Mouse (Mus musculus) adrenal gland, adult 2 months (tissue): Measurements from ENCODE around the gene Tssk1. TPM values are rescaled to one million over a fixed set of nuclear protein-coding genes. Genes with fewer than 3 reads are reported as not detected.
A peak's percentile ranks its signal among the peaks of the same experiment; 100 is the strongest.

Source experiments
- DNase-seq: peaks from one replicate; pipeline ENCODE4 v3.0.0; 2021
- polyA plus RNA-seq: library from polyadenylated mRNA; depleted of rRNA; stranded (reverse); fragments of >200 nt; gene quantifications from 2 replicates; pipeline ENCODE4 v1.2.3, GENCODE M21; 2012
- total RNA-seq, 2 experiments: library from RNA; stranded (reverse); gene quantifications; 2 replicates each; pipeline ENCODE4 v1.2.3; 2021

The Tssk1 gene
- total and polyA plus RNA-seq, 3 experiments, result 0.03 TPM; not detected in 2

DNA sequence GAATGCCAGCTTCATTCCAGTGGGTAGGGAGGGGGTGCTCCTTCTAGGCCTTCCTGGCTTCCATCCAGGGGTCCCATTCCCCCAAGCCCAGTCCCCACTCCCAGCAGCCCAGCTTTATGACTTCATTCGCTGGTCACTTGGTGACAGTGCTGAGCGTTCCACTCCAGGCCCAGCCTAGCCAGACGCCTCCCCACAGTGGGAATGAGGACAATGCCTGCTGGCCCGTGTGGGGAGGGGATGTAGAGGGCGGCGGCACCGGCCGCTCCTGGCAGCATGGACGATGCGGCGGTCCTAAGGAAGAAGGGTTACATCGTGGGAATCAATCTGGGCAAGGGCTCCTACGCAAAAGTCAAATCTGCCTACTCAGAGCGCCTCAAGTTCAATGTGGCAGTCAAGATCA is 4.4 kb downstream of the Tssk1 start, which contains the start of the genes Dgcr2 and Tssk2:
Gene Dgcr2, minus strand, starts transcription at position 101 of the 400 bp plus-strand sequence.
Gene Tssk2, plus strand, starts transcription at position 176 of the 400 bp plus-strand sequence.
- no peak for DNase-seq

DNA sequence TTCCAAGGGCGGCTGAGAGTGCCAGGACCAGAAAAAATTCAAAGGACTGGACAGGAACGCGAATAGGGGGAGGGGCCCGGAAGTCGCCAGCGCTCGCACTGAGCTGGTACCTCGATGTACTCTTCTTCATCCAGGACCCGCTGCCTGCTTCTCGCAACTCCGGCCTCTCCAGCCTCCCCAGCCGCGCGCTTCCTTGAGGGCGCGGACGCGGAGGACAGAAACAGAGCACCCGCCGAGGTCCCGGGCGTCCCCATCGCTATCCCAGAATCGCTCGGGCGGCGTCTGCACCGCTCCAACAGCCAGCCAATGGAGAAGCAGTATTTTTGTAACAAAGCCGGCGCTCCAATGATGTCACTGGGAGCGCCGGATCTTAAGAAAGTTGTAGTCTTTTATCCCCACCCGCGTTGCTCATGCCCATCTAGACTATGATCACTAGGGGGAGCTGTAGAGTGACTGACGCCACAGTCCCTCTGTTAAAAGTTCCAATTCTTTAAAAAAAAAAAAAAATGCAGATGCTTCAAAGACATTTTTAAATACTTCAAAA is 17.1 kb downstream of the Tssk1 start, which contains the start of gene Ess2:
Gene Ess2, minus strand, starts transcription at position 297 of the 544 bp plus-strand sequence.
- DNase-seq, result peak; percentile 93

DNA sequence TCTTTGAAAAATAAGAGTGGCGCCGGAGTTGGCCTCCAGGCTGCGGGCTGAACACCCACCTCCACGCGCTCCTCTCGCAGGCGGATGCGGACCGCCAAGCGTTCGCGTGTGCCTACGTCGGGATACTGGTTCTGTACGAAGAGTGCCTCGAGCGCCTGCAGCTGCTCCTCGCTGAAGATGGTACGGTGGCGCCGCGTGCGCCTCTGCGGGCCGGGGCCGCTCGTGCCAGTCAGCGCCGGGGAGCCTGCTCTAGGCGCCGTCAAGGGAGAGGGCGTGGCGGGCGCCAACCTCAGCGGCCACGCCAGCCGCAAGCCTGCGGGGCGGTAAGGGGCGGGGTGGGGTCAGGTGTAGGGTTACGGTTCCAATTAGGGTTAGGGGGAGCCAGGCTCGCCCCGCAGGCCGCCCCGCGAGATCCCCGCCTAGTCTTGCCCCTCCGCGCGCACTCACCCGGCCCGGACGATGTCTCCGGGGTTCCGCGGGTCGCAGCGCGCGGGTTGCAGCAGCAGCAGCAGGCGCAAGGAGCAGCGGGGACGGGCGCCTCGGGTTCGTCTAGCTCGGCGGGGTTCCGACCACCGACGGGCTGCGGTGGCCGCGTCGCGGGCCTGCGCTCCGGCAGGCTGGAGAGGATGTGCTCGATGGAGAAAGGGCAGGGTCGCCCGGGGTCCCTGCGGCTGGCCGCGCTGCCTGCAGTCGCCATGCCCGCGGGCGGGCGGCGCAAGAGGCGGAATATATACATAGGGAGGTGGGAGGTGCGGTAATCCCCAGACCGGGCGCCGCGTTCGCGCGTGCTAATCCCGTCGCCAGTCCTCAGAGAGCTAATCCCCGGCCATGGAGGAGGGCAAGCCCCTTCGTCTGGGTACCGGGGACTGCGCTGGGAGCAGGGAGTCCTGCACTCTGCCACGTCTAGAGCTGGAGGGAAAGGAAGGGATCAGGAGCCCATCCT is 20.6 kb downstream of the Tssk1 start, which contains the start of gene Gsc2:
Gene Gsc2, minus strand, starts transcription at position 753 of the 943 bp plus-strand sequence.
- peak; percentile 46 for DNase-seq

DNA sequence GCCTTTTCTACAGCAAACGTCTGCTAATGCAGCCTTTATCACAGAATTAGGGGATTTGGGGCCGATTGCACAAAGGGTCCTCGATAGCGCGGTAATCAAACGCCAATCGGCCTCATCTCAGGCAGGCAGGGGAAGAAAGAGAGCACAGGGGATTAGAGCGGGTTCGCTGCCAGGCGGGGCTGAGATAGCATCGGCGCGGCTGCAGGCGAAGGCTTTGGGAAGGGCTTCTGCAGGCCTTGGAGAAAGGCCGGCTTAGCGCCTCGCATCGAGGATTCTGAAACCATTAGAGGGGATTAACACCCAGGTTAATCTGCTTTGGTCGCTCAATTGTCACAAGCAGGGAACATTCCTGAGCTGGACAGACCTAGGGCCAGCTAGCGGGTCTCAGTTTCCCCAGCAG is 26.6 kb downstream of the Tssk1 start:
- no peak for DNase-seq

DNA sequence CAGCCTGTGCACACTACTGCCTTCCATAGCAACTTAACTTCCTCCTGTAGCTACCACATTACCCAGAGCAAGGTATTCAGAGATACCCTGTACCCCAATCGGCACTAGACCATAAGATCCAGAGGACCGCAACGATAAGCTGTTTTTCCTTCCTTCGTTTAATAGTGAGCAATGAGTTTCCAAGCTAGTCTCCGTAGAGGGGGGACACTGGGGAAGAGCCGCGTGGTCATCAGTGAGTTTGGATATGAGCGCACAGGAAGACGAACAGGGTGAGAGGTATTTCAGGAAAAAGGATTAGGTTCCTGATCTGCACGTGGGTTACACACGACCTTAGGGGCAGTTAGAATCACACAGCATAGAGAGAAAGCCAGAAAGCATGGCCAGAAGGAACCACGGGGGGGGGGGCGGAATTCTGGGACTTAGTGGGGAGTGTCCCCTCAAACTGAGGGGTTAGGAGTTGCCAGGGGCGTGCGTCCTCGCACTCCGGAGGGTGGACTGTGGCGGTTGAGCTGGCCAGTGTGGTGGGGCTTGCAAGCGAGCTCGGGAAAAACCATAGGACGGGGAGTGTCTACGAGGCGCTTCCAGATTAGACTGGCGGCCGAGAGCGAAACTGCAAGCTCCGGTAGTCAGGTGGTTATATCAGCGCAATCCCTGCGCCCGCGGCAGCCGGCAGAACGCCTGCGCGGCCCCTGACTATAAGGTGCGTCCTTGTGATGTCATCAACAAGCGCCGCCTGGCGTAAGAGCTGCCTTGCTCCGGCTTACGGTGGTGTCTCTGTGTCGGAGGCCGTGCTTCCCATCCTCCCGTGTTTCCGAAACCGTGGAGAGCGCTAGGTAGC is 27.5 kb downstream of the Tssk1 start:
- peak; percentile 96 for DNase-seq

DNA sequence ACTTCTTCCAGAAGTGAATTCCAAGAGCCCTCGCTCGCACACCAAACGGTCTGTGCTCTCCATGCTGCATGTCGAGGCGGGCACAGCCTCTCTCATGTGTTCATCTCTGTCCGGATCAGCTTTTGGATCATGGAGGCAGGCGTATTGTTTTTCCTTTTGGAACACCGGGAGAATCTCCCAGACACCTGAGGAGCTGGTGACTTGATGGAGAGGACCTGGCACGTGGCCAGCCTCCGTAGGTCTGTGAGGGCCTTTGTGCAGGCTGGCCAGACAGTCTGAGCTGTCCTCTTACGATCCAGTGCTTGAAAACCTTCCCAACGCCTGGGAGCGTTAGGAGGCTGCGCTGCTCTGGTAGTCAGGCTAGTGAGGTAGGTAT is 28.1 kb downstream of the Tssk1 start:
- DNase-seq, result no peak

DNA sequence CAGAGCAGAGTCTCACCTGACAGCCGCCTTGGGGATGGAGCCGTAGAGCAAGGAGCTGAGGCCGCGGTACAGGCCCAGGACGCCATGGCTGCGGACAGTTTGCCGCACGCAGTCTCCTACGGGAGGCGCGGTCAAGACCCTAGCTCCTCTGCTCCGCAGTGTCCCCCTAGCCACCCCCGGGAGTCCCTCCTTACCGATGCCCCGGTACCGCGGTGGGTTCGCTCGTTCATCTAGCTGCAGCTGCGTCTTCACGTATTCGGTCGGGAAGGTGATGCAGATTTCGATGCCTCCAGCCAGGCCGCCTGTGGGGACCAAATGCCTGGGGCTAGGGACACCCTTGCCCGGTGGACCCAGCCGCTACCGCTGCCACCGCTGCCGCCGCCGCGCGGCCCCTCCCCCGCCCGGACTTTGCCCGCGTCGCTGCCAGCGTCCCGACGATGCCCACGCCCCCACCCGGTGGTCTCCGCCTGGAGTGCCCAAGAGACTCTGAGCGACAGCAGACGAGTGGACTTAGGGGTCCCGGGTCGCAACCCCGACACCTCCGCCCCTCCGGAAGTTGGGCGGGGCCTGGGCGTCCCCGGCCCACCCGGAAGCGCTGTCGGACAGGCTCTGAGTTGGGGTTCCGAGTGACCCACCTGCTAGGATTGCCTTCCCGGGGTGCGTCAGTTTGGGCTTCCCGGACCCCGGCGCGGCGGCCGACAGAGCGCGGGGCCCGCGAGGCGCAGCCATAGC is 33.5 kb downstream of the Tssk1 start:
- DNase-seq, result no peak

DNA sequence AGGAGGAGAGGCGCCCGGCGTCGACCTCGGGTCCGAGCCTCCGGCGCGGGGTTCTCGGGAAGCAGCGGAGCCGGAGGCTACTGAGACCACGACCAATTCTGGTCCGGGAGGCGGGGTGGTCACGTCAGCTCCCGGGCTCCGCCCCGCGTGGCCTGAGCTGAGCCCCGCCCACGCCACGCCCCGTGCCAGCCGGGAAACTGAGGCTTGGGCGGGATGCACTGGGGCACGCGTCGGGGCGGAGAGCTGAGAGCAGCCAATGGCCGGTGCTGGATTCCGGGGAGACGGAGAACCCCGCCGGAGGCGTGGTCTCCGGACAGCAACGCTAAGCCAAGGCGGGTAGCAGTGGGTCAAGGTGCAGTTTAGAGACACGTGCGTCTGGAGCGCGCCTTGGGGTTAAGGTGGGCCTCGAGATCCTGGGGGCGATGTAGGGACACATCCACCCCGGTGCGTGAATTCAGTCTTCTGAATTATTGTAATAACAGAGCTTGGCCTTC is 34.1 kb downstream of the Tssk1 start, which contains the start of gene Slc25a1:
Gene Slc25a1, minus strand, starts transcription at position 133 of the 494 bp plus-strand sequence.
- peak; percentile 91 for DNase-seq

DNA sequence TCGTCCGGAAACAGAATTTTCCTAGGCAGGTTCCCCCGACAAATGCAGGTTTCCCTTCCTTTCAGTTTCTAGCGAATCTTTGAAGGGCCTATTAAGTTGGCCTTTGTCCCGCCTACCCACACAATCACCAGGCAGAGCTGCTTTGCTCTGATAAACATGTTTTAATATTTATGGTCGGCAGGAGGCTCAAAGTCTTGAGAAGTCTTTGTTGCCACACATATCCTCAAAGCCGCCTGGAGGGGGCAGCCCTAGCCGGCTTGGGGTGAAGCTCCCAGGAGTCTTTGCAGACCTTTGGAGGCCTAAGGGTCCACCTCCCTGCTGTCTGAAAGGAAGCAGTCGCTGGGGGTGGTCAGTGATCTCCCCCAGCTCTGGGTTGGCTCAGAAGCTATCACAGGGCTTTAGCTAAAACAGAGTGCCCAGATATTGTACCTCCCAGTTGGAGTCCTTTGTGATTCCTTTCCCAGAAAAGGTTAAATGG is 34.6 kb downstream of the Tssk1 start:
- peak; percentile 83 for DNase-seq

DNA sequence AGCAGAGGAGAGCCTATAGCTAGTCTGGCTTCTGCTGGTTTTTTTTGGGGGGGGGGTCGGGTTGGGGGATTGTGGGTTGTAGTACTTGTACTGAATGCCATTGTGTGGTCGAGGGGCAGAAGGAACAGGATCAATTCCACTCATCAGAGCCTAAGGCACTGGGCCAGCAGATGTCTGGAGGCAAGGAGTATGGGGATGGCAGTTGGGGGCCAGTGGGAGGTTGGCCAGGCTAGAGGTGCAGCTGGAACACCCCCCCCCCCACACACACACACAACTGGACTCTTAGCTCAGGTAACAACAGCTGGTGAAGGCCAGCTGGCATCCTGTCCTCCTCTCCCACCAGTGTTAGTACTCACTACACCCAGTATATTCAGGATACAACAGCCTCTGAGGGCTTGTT is 35.2 kb downstream of the Tssk1 start:
- DNase-seq, result no peak

DNA sequence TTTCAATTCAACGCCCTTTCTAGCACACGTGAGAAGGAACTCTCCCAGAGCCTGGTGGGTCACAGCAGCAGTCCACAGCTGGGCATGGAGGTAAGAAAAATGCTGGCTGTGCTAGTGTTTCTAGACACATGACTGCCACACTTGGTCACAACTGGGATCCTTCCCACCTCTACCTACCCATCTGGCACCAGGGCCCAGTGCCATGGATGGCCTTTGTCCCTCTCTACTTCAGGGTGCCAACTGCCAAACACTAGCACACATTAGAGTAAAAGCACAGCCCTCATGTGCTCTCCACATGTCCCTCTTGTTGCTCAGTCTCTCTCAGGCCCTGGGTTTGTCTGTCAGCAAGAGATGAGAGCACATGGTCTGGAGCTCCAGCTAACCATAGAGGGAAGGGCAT is 35.6 kb downstream of the Tssk1 start:
- DNase-seq, result no peak

DNA sequence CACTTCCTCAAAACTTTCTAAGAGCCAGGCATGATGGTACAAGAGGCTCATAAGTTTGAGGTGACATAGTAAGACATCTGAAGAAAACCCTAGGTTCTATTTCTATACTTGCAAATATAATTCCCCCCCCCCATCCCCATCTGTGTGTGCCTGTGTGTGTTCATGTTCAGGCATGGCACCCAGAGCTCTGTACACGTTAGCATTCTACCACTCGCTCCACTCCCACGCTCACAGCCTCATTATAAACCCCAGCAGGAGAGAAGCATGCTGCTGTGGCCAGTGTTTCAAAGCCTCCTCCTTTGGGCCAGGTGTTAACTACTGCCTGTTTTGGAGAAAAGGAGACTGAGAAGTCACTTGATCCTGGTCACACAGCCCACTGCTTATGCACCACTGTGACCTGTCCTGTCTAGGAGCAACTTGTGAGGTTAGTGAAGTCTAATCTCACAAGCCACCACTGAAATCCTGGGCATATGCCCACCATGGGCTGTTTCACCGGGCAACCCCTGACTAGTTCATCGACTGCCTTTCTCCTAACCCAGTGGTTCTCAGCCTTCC is 38.0 kb downstream of the Tssk1 start:
- DNase-seq, result no peak

DNA sequence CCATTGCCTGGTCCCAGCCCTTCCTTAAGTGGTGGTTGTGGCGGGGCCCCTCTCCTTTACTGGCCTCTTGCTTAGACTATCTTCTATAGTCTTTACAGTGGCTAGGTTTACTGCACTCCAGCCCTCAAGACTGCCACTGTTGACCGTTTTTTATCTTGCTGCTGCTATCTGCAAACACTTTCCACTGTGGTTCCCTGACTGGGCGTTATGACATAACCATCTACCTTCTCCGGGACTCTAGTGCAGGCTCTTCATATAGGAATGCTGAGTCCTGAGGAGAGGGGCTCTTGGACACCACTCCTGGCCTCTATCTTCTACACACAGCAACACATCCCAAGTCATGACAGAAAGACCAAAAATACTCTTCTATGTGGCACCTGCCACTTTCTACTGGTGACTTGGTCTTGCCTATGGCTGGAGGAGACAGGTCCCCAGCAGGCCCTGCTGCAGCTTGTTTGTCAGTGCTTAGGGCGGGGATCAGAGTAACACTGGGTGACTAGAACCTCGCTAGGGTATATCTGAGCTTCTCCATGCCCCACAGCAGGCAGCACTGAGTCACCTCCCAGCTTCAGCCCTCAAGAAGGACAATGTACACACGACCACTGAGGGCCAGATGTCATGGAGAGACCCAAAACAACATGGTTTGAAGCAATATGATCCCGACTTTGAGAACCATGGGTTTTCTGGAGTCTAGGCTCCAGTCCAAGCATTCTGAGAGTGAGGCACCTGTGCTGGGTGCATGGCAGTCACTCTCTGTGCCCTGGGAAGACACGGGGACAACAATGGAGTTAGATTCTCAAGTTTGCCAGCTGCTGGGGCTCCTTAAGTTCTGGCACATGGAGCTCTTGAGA is 39.8 kb downstream of the Tssk1 start:
- DNase-seq, result no peak

DNA sequence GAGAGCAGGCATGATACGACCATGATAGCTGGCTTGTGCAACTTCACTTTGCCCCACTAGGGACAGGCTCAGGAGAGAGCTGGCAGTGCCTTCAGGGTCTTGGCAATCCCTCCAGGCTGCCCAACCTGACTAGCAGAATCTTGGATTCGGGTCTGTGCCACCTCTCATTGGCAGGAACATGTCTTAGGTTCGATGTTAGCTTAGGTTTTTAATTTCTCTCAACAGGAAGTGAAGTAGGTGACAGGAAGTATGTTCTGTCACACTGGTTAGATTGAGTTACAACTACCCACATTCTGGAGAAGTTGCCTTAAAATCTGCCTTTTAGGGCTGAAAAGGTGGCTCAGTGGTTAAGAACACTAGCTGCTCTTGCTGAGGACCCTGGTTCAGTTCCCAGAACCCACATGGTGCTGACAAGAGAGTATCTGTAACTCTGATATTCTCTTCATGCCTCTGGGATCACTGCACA is 40.5 kb downstream of the Tssk1 start:
- peak; percentile 46 for DNase-seq

DNA sequence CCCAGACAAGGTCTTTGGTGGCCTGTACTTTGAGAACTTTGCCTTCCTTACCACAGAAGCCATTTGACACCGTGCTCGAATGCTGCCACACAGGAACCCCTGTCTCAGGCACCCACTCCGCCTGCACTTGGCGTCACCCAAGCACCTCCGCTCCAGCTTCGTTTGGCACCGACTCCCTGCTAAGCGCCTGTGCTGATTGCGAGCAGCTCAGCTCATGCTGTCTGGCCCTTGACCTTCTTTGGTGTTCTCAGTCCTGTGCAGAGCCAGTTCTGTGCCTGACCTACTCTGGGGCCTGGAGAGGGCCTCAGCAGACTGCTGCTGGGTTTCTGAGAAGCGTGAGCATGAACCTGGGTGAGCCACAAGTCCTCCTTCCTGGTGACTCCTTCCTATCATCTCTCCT is 42.8 kb downstream of the Tssk1 start:
- DNase-seq, result peak; percentile 36

DNA sequence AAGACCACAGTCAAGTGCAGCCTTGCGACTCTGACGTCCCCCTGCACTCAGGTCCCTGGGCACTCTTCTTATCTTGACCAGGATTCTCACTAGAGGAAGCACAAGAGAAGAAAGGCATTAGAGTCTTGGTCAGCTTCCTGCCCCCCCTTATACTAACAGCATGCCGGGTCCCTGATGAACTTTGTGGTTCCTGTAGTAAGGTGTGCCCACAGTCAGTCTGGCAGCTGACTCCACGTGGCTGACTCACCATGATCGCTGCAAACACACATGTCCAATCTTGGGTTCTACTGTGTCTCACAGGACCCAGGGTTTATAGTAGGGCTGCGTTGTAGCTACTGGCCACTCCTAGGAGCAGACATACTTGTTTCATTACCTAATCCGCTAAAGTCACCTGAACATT is 44.2 kb downstream of the Tssk1 start:
- no peak for DNase-seq

DNA sequence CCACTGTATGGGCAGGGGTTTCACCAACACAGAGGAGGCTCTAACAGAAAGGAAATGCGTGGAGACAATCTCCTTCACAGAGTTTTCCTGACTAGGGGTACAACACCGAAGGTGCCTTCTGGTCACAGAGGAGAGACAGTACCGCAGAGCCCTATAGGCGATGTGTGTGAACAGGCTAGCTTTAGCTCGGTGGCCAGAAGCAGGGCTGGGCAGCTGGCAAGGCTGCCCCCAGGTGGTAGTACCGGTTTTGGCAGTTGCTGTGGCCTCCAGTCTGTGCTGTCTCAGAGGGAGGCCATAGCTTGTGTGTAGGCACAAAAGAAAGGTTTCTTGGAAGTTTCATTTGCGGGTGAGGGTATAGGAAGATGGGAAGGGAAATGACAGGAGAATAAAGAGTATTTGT is 44.8 kb downstream of the Tssk1 start:
- DNase-seq, result peak; percentile 76

DNA sequence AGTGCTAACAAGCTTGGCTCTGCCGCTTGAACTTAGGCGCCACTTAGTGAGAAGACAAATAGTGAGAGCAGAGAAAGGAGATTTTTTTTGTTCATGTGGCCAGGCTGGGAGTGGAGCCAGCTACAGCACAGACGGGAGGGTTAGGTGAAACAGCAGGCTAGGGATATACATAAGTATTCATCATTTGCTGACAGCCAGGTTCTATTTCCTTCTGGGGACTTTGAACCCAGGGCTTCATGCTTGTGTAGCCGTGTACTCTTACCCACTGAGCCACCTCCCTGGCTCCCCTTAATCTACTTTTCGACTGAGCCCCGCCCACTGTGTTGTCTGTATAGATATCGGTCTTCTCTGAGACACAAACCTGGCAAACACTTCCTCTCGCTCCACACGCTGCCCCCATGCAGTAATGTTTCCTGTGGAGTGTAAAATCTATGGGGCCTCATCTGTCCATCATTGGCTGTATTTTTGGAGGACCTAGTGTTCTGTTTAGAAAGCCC is 45.3 kb downstream of the Tssk1 start:
- no peak for DNase-seq

DNA sequence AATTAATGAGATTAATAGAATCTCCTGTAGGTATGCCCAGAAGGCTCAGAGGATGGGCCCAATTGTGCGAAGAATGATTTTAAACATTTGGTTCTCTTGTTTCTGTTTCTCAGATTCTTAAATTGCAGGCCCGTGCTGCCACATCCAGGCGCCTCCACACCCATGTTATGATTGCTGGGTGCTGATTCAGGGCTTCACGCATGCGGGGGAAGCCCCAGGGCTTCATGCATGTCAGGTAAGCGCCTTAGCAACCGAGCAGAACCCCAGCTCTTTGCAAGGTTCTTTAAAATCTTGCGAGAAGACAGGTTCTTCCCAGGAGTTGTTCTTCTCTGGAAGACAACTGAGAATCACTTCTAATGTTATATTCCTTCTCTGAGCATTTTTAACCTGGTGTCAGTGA is 49.4 kb downstream of the Tssk1 start:
- DNase-seq, result no peak
